Mouse (Mus musculus) hindbrain, embryonic 11.5 days (tissue): ENCODE results near the gene Gsg1l. TPM values are rescaled to one million over a fixed set of nuclear protein-coding genes. Genes with fewer than 3 reads are reported as not detected.

Experiments used
- ATAC-seq: fragments of 200-750 bp; cut with Nextera tagmentation; 2 replicates; pipeline ENCODE4 v1.8.0; 2017; ENCODE audit warnings: mild to moderate bottlenecking, moderate TSS enrichment, moderate library complexity; ENCODE audit not compliant: low FRiP score
- DNase-seq: peaks from one replicate; pipeline ENCODE4 v3.0.0-alpha.2; 2015; ENCODE audit warnings: low spot score
- H3K27ac ChIP-seq: fragments of 300-500 bp; sonication (generic); 2 replicates; pipeline ENCODE4 v1.5.1; 2014; ENCODE audit warnings: mild to moderate bottlenecking, low read depth, low read length
- H3K27me3 ChIP-seq: fragments of 300-500 bp; sonication (generic); 2 replicates; pipeline ENCODE4 v1.6.1; 2014; ENCODE audit warnings: mild to moderate bottlenecking, low read length, moderate library complexity, mixed read lengths; ENCODE audit not compliant: control insufficient read depth, insufficient read depth
- H3K36me3 ChIP-seq: fragments of 300-500 bp; sonication (generic); 2 replicates; pipeline ENCODE4 v1.6.1; 2014; ENCODE audit warnings: mild to moderate bottlenecking, low read length, moderate library complexity, mixed read lengths; ENCODE audit not compliant: control insufficient read depth, insufficient read depth
- H3K4me1 ChIP-seq: fragments of 300-500 bp; sonication (generic); replicated peaks from 2 replicates; pipeline ENCODE4 v1.6.1; 2014; ENCODE audit warnings: low read length, mixed read lengths; ENCODE audit not compliant: control insufficient read depth, insufficient read depth
- H3K4me2 ChIP-seq: fragments of 300-500 bp; sonication (generic); replicated peaks from 2 replicates; pipeline ENCODE4 v1.6.1; 2014; ENCODE audit warnings: mild to moderate bottlenecking, low read depth, low read length
- H3K4me3 ChIP-seq: fragments of 300-500 bp; sonication (generic); 2 replicates; pipeline ENCODE4 v1.5.1; 2014; ENCODE audit warnings: low read depth, low read length
- H3K9ac ChIP-seq: fragments of 300-500 bp; sonication (generic); 2 replicates; pipeline ENCODE4 v1.6.1; 2014; ENCODE audit warnings: low read depth, low read length
- H3K9me3 ChIP-seq: fragments of 300-500 bp; sonication (generic); 2 replicates; pipeline ENCODE4 v1.6.1; 2016; ENCODE audit warnings: low read length; ENCODE audit not compliant: control insufficient read depth
- WGBS: fragments of 180-500 bp; shearing (Covaris S2); extraction: QIAGEN DNeasy Blood & Tissue Kit; methylation state at CpG from one replicate; pipeline ENCODE4 v1.1.7; 2014; 5-methylcytosine and 5-hydroxymethylcytosine counted together
- polyA plus RNA-seq: library from polyadenylated mRNA; unstranded; fragments of >200 nt; fragmentation: Nextera tagmentation; extraction: Ambion mirVana; gene quantifications from 2 replicates; pipeline ENCODE4 v1.2.1, GENCODE M21; 2014

Gsg1l gene
- polyA plus RNA-seq, 1 experiment from 2014 or later, result 2.7 TPM

DNA sequence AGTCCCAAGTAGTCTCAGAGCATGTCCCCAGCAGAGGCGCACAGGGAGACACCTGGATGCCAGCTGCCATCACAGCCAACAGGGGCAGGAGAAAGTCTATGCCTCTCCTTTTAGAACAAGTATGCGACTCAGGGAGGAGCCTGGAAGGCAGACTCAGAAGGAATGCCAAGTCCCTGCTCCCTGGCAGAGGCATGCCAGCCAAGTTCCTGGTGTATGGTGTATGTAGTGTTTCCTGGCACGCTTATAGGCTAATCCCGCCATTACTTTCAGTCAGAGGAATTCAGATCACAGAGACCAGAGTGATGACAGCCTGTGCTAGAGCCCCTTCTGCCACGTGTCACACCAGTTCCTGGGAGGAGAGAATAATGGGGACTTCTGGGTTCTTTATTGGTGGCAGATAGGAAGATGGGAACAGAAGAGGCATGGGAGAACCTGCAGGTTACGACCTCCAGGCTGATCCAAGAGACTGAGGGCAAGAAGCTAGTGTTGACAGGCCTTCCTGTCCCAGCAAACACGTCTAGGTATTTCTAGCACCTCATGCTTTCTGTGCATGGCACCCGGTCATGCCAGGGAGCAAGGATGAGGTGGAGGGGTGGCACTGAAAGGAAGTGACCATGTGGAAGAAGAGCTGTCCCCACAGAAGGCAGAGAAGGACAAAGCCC lies 235.2 kb downstream of the Gsg1l start:
- no peak for DNase-seq
- no peak for ATAC-seq
- H3K27ac ChIP-seq, result no peak overlapping the region
- H3K9me3 ChIP-seq, result no peaks in the 10 kb centered on the region
- 79% methylated on average over 8 of the region's 8 CpGs for WGBS
- H3K4me3 ChIP-seq, result no peak overlapping the region
- no peak overlapping the region for H3K9ac ChIP-seq
- no peaks in the 10 kb centered on the region for H3K27me3 ChIP-seq
- no peak overlapping the region for H3K4me2 ChIP-seq
- H3K4me1 ChIP-seq, result no peaks in the 10 kb centered on the region
- no peaks in the 10 kb centered on the region for H3K36me3 ChIP-seq

DNA sequence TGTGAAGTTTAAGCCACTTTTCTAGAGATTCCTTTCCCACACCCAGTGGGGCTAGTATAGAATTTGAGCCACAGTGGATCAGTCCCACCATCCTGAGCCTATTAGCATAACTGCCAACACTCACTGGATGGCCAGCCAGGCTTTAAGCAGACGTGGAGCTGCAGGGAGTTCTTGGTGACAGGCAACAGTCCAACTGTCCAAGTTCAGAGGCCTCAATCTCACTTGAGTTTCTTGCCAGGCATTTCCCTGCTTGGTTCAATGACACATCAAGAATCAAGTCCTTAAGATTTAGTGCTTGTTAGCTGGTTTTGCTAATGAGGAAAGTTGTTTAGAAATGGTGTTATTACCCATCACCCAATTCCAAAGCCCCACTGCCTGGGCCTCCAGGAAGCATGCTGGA lies 236.6 kb downstream of the Gsg1l start:
- no peak for ATAC-seq
- Histone ChIP-seq H3K4me1 (no peaks in the 10 kb centered on the region), H3K4me3 (no peak overlapping the region), H3K27me3 (no peaks in the 10 kb centered on the region), H3K9me3 (no peaks in the 10 kb centered on the region), H3K36me3 (no peaks in the 10 kb centered on the region), H3K27ac (no peak overlapping the region), H3K9ac (no peak overlapping the region), H3K4me2 (no peak overlapping the region)
- 70% methylated on average over 1 of the region's 1 CpGs for WGBS
- no peak for DNase-seq

DNA sequence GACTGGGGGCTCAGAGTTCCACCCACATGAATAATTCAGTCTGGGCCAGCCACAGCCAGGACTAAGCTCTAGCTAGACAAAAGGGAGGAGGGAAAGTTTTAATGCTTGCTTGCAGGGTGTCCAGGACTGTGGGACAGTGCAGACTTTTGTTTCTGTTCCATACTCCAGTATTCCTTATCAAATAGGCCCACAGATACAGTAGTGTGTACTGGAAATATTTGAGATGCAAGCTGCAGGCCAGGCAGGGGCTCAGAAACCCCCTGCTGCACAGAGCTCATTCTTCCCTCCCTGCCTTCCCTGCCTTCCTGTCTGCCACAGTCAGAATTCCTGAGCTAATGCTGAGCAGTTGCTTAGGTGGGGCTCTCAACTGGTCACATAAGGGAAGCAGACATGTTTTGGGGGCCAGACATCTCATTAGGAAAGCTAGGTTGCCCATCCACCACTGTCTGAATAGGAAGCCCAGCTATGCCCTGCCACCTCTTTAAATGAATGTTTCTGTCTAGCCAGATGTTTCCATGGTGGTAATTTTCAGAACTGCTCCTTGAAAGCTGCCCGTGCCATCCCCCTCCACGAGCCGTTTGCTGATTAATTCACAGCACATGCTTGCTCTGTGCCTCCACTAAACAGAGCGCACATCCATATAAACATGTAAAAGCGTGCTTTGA lies 244.0 kb downstream of the Gsg1l start:
- Histone ChIP-seq H3K27me3 (no peaks in the 10 kb centered on the region), H3K27ac (peak overlapping the region; percentile 43; the same call in 1 of the 2 replicates), H3K4me3 (no peak overlapping the region), H3K9ac (no peak overlapping the region), H3K36me3 (no peaks in the 10 kb centered on the region), H3K4me1 (no peaks in the 10 kb centered on the region), H3K4me2 (no peak overlapping the region), H3K9me3 (no peaks in the 10 kb centered on the region)
- WGBS, result 52% methylated on average over 5 of the region's 5 CpGs
- DNase-seq, result no peak
- ATAC-seq, result no peak

DNA sequence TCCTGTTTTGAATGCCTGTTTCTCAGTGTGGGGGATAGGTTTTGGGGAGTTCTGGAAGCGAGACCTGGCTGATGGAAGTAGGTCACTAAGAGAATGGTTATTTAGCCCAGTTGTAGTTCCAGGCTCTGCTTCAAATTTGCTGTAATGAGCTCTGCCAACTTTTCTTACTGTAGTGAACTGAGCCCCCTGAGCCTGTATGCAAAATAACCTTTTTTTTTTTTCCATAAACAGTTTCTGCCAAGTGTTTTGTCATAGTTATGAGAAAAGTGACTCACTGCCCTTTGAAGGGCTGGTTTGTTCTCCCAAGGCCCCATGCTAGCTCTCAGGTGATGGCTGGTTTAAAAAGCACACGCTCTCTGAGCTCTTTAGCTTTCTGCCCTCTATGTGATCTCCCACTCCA lies 248.7 kb downstream of the Gsg1l start:
- no peaks in the 10 kb centered on the region for H3K27me3 ChIP-seq

DNA sequence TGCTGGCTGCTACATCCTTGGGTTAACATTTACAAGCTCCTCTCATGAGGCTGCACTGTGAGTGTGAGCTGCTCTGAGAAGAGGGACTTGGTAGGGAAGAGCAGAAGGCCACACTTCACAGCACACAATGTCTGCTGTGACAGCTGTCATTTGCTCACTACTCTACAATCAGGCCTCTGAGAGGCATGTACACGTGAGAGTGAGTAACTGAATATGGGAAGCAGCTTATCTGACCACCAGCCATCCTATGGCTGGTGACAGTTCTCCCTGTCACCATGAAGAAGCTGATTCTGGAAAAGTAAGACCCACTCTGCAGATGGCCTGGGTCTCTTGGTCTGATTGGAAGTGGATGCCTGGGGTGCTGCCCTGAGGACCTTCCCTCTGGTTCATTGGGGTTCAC lies 249.4 kb downstream of the Gsg1l start:
- Histone ChIP-seq H3K9ac (no peak overlapping the region), H3K27me3 (no peaks in the 10 kb centered on the region), H3K4me3 (no peak overlapping the region), H3K4me1 (no peaks in the 10 kb centered on the region), H3K27ac (no peak overlapping the region), H3K36me3 (no peaks in the 10 kb centered on the region), H3K4me2 (no peak overlapping the region), H3K9me3 (no peaks in the 10 kb centered on the region)
- ATAC-seq (no peak), DNase-seq (no peak)
- WGBS, result 80% methylated on average over 1 of the region's 1 CpGs

More for the DNA sequence above, 248.7 kb downstream of the Gsg1l start:
- ATAC-seq (no peak), DNase-seq (no peak)
- Histone ChIP-seq H3K9me3 (no peaks in the 10 kb centered on the region), H3K36me3 (no peaks in the 10 kb centered on the region), H3K4me3 (no peak overlapping the region), H3K4me1 (no peaks in the 10 kb centered on the region), H3K4me2 (no peak overlapping the region), H3K27ac (no peak overlapping the region), H3K9ac (no peak overlapping the region)
- WGBS, result 96% methylated on average over 2 of the region's 2 CpGs

DNA sequence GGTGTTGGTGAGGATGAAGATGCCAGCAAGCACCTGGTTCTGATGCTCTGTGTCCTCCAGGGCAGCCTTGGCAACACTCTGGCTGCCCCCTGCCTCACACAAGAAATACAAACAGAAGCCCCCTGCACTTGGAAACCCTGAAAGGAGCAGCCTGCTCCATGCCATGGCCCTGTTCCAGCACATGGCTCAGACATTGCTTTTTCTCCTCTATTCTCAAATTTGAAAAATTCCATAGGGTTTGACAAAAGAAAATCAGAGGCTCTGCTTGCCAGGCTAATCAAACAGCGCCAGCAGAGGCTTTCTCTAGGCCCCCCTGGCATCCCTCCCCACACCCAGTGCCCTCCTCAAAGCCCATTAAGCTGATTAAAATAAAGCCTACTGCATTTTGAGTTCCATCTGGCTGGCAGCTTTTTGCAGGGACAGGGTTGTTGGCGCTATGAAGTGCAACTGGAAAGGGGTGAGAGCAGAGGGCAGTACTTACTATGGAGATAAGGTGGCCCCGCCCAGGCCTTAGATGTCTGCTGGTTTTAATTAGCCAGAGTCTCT lies 253.0 kb downstream of the Gsg1l start:
- Histone ChIP-seq H3K9ac (no peak overlapping the region), H3K4me1 (no peaks in the 10 kb centered on the region), H3K4me3 (no peak overlapping the region), H3K27ac (no peak overlapping the region), H3K36me3 (no peaks in the 10 kb centered on the region), H3K27me3 (no peaks in the 10 kb centered on the region), H3K9me3 (no peaks in the 10 kb centered on the region), H3K4me2 (no peak overlapping the region)
- no peak for DNase-seq
- ATAC-seq, result no peak
- 61% methylated on average over 3 of the region's 3 CpGs for WGBS

DNA sequence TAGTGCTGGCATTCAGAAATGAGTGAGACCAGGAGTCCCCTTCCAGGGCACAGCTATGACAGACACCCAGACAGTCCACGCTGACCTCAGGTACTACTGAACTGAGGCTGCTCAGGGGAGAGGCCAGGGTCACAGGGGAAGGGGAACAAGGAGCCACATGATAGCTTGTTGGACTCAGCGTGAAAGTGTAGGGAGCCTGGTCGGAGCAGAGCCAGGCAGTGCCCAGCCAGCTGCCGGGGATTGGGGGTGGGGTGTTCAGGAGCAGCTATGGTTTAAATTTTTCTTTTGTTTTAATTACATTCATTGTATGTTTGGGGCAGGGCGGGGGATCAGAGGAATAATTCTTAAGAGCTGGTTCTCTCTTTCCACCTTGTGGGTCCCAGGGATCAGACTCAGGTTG lies 253.7 kb downstream of the Gsg1l start:
- H3K4me2 ChIP-seq, result no peak overlapping the region
- no peaks in the 10 kb centered on the region for H3K9me3 ChIP-seq
- DNase-seq, result no peak
- H3K27me3 ChIP-seq, result no peaks in the 10 kb centered on the region
- ATAC-seq, result no peak
- H3K4me1 ChIP-seq, result no peaks in the 10 kb centered on the region
- no peak overlapping the region for H3K4me3 ChIP-seq
- H3K27ac ChIP-seq, result no peak overlapping the region
- 75% methylated on average over 5 of the region's 5 CpGs for WGBS
- H3K36me3 ChIP-seq, result no peaks in the 10 kb centered on the region
- H3K9ac ChIP-seq, result no peak overlapping the region
